In genomic region chr5:33105660-33106059, GRCm38 (mm10) we compare ENCODE assay signal across 14 mouse cellular contexts. TPM values are rescaled to one million over a fixed set of nuclear protein-coding genes. Genes with fewer than 3 reads are reported as not detected.
"Had no signal": no experiment of that assay in that cellular context is flagged by ENCODE, and none has a peak within 500 bp of the region (broad histone marks: within the 10 kb centered on the region; RNA-seq: fewer than 3 reads in every experiment).

No protein-coding gene starts in this region.

- H3K4me2 ChIP-seq: limb, embryonic 13.5 days; lung, embryonic 14.5 days; midbrain, embryonic 13.5 days had no signal

- ATAC-seq: hindbrain, postnatal 0 days; midbrain, embryonic 13.5 days had no signal

- H3K36me3 ChIP-seq: limb, embryonic 13.5 days; midbrain, embryonic 13.5 days had no signal

- H3K9ac ChIP-seq: limb, embryonic 13.5 days; liver, embryonic 14.5 days; lung, embryonic 14.5 days; midbrain, embryonic 13.5 days had no signal

- H3K4me3 ChIP-seq: layer of hippocampus, adult 2 months; limb, embryonic 13.5 days; midbrain, embryonic 13.5 days had no signal

- DNase-seq: kidney, adult 9 months; kidney, postnatal 4 days; lung, embryonic 14.5 days; right cerebral cortex, adult 18-20 months; right cerebral cortex, postnatal 25 days; thymus, adult 2 months; thymus, postnatal 25 days had no signal

- H3K9me3 ChIP-seq: limb, embryonic 13.5 days; midbrain, embryonic 13.5 days had no signal

- H3K27ac ChIP-seq: hindbrain, postnatal 0 days; kidney, postnatal 0 days; layer of hippocampus, adult 2 months; limb, embryonic 13.5 days; liver, embryonic 14.5 days; midbrain, embryonic 13.5 days had no signal

RNA-seq across cellular contexts. Expression of gene Slc5a1, which starts 1.6 kb away (rescaled TPM):
- polyA plus RNA-seq: limb, embryonic 13.5 days; liver, embryonic 14.5 days; midbrain, embryonic 13.5 days; neural tube, embryonic 14.5 days had no signal
